Mouse (Mus musculus) G1E (cell line): ENCODE measurements at regions not wholly inside any gene's neighbourhood (a gene's known extent, or its start where the extent isn't known, plus 50 kb on each side); places are given as distances from the start of the nearest gene placed in this dataset.

Source experiments
- CTCF ChIP-seq: IDR thresholded peaks from 2 replicates; pipeline ENCODE4 v1.5.1; 2012; ENCODE audit warnings: low read depth, low read length, inconsistent platforms, mixed read lengths
- GATA1 ChIP-seq: IDR thresholded peaks from 2 replicates; pipeline ENCODE4 v1.6.1; 2012; ENCODE audit warnings: borderline replicate concordance, low read length, inconsistent platforms, mixed read lengths
- GATA2 ChIP-seq: IDR thresholded peaks from 2 replicates; pipeline ENCODE4 v1.6.1; 2012; ENCODE audit warnings: low read depth, low read length, inconsistent platforms, borderline replicate concordance
- POLR2AphosphoS5 ChIP-seq: IDR thresholded peaks from 2 replicates; pipeline ENCODE4 v1.6.1; 2012; ENCODE audit warnings: low read depth, low read length, inconsistent platforms; ENCODE audit not compliant: insufficient replicate concordance
- TAL1 ChIP-seq: conservative IDR thresholded peaks from 2 replicates; pipeline ENCODE4 v1.6.1; 2012; ENCODE audit warnings: low read depth, low read length, inconsistent platforms, mixed read lengths

GRCm38 (mm10) chr4:53316796-53317452 lies 123.3 kb upstream of the Slc44a1 start:
- TF ChIP-seq TAL1 (no peak), GATA1 (no peak), CTCF (no peak), GATA2 (no peak), POLR2AphosphoS5 (no peak)
